Mouse (Mus musculus) cerebellum, adult 2 months (tissue): ENCODE measurements around the gene A930004D18Rik. TPM values are rescaled to one million over a fixed set of nuclear protein-coding genes. Genes with fewer than 3 reads are reported as not detected.
A peak's percentile ranks its signal among the peaks of the same experiment; 100 is the strongest.

Experiments used
- DNase-seq, 2 experiments: peaks; one replicate each; pipeline ENCODE4 v3.0.0; 2021
- H3K27ac ChIP-seq: fragments of 200-500 bp; 2 replicates; pipeline ENCODE4 v1.5.1; 2012; ENCODE audit warnings: low read length, control low read depth, inconsistent platforms; ENCODE audit not compliant: insufficient read depth
- H3K27me3 ChIP-seq: fragments of 200-500 bp; 2 replicates; pipeline ENCODE4 v1.6.1; 2012; ENCODE audit warnings: inconsistent platforms, mild to moderate bottlenecking, low read length, moderate library complexity; ENCODE audit not compliant: control insufficient read depth, insufficient read depth
- H3K4me1 ChIP-seq: fragments of 200-500 bp; 2 replicates; pipeline ENCODE4 v1.6.1; 2011; ENCODE audit warnings: low read length; ENCODE audit not compliant: control insufficient read depth, insufficient read depth
- H3K4me3 ChIP-seq: fragments of 200-500 bp; replicated peaks from 2 replicates; pipeline ENCODE3; 2011; ENCODE audit warnings: mild to moderate bottlenecking, low read depth, low read length, control low read depth; ENCODE audit not compliant: insufficient read depth
- CTCF ChIP-seq: fragments of 200-500 bp; IDR thresholded peaks from 2 replicates; pipeline ENCODE4 v1.5.1; 2011; ENCODE audit warnings: low read depth, mild to moderate bottlenecking, control low read depth, low read length, moderate library complexity, borderline replicate concordance; ENCODE audit not compliant: insufficient read depth
- POLR2A ChIP-seq: fragments of 200-500 bp; IDR thresholded peaks from 2 replicates; pipeline ENCODE4 v1.6.1; 2011; ENCODE audit warnings: low read length, control low read depth, borderline replicate concordance; ENCODE audit not compliant: insufficient read depth
- WGBS: fragments of 180-500 bp; shearing (Covaris S2); methylation state at CpG from one replicate; pipeline ENCODE4 v1.1.7; 2018; 5-methylcytosine and 5-hydroxymethylcytosine counted together
- polyA plus RNA-seq: library from polyadenylated mRNA; depleted of rRNA; stranded (reverse); fragments of >200 nt; gene quantifications from 2 replicates; pipeline ENCODE4 v1.2.3, GENCODE M21; 2012; rRNA removed

Gene A930004D18Rik
- polyA plus RNA-seq = 2.6 and 3.0 TPM in 2 replicates

- Histone ChIP-seq H3K27me3 (no peaks in the 10 kb centered on the region), H3K4me3 (no peak within 1 kb of the TSS), H3K4me1 (peaks cover 3% of the 10 kb centered on the region; the same call in 1 of the 2 replicates), H3K27ac (no peak within 1 kb of the TSS)
- DNase-seq = no peak
- no peak for TF ChIP-seq CTCF
- TF ChIP-seq POLR2A = no peak
- WGBS = 92% methylated on average over 2 of the region's 2 CpGs
Observed at GRCm38 (mm10) chr2:18037491-18037890, at the start of gene A930004D18Rik. Gene A930004D18Rik (minus strand): TSS chr2:18037737.

GRCm38 (mm10) chr2:18080182-18080860 lies 42.8 kb upstream of the A930004D18Rik start:
- no peak for TF ChIP-seq CTCF
- TF ChIP-seq POLR2A = no peak
- 29% methylated on average over 2 of the region's 2 CpGs for WGBS
- Histone ChIP-seq H3K4me3 (no peak overlapping the region), H3K4me1 (peaks cover 2% of the 10 kb centered on the region), H3K27ac (no peak overlapping the region; the same call in 1 of the 2 replicates), H3K27me3 (no peaks in the 10 kb centered on the region)
- DNase-seq = peak; percentile 64 to 81

DNA sequence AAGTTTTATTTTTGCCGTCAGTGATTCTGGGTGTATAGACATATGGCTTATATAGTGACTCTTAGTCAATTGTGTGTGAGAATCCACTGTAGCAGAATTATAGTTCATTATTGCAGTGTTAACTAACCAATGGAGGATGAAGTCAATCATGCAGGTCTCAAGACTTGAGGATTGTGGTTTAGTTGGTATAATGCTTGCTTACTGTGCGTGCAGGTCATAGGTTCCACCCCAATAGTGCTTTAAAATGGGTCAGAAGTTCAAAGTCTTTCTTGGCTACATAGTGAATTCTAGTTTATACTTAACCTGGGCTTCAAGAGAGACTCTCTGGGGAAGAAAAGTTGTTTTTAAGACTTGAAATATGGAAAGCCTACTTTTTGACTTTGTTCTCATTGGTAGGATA lies 34.4 kb upstream of the A930004D18Rik start:
- Histone ChIP-seq H3K4me1 (no peaks in the 10 kb centered on the region), H3K27ac (no peak overlapping the region), H3K4me3 (no peak overlapping the region), H3K27me3 (no peaks in the 10 kb centered on the region)
- TF ChIP-seq POLR2A (no peak), CTCF (no peak)
- 94% methylated on average over 2 of the region's 2 CpGs for WGBS
- DNase-seq = no peak

- WGBS = 85% methylated on average over 4 of the region's 4 CpGs
- Histone ChIP-seq H3K4me1 (no peaks in the 10 kb centered on the region), H3K4me3 (no peak overlapping the region), H3K27ac (no peak overlapping the region), H3K27me3 (no peaks in the 10 kb centered on the region)
- DNase-seq = no peak
- TF ChIP-seq POLR2A (no peak), CTCF (no peak)
Observed at GRCm38 (mm10) chr2:18068071-18068796, 30.7 kb upstream of the A930004D18Rik start.

DNA sequence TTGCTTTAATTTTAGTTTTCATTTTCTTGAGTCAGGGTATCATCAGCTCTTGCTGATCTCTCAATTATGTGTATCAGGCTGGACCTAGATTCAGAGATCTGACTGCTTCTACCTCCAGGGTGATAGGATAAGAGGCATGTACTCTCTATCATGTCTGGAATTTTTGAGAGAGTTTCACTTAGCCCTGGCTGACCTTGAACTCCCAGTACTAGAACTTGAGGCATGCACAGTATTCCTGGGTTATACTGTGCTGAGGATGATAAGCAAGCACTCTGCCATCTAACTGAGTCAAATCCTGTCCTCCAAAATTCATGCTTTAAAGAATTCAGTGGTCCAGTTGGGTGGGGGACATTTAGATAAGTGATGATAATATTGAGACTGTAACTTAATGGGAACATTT lies 28.9 kb upstream of the A930004D18Rik start:
- no peak overlapping the region for H3K4me3 ChIP-seq
- H3K27me3 ChIP-seq = no peaks in the 10 kb centered on the region
- no peak for TF ChIP-seq CTCF
- H3K27ac ChIP-seq = no peak overlapping the region
- no peaks in the 10 kb centered on the region for H3K4me1 ChIP-seq
- no peak for DNase-seq

DNA sequence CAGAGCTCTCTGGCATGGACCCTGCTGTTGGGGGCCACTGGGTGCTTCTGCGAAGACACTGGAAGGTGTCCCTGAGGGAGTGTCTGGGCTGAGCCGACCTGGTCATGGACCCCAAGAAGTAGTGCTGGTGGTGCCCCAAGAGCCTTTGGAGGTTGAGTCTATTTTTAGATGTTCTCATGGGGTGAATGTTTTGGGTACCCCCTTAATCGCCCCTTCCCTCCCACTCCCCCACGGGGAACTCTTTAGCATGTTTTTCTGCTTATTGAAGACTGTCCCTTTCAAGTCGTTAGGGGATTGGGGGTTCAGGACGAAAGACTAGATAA lies 28.1 kb upstream of the A930004D18Rik start:
- no peak for DNase-seq
- Histone ChIP-seq H3K27me3 (no peaks in the 10 kb centered on the region), H3K4me3 (peak overlapping the region; percentile 65), H3K4me1 (no peaks in the 10 kb centered on the region), H3K27ac (peak overlapping the region; percentile 45; the same call in 1 of the 2 replicates)
- TF ChIP-seq CTCF (no peak), POLR2A (no peak)
- WGBS = 5% methylated on average over 6 of the region's 6 CpGs

DNA sequence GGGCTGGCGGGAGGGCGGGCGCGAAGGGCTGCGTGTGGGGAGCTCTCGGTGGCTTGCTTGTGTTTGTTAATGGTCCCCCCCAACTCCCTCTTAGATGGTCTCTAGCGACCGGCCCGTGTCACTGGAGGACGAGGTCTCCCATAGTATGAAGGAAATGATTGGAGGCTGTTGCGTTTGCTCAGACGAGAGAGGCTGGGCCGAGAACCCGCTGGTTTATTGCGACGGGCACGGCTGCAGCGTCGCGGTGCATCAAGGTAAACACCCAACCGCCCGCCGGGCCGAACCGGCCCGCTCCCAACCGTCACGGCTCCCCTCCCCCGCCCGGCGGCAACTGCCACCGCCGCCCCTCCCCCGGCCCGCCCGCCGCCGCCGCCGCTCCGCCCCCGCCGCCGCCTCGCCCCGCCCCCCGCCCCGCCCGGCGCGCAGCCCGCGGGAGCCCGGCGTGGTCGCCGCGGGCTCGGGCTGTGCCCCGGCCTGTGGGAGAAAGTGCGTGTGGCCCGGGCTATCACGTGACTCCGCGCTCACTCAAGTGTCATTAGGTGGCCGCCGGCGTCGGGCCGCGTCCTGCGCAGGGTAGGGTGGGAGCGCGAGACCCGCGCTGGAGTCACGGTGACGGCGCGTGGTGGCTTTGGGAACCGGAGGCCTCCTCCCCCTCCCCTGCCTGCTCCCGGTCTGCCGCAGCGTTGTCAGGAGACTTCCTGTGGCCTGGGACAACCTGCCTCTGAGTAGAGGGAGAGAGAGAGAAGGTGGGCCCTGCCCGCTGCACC lies 27.6 kb upstream of the A930004D18Rik start:
- under 1% methylated on average over 77 of the region's 85 CpGs for WGBS
- DNase-seq = peak; percentile 79 to 80
- TF ChIP-seq POLR2A (peak; percentile 26; the same call in 1 of the 2 replicates), CTCF (no peak)
- peak overlapping the region; percentile 93 for H3K27ac ChIP-seq
- peak overlapping the region; percentile 98 for H3K4me3 ChIP-seq
- H3K27me3 ChIP-seq = no peaks in the 10 kb centered on the region
- no peaks in the 10 kb centered on the region for H3K4me1 ChIP-seq
